Mouse (Mus musculus) ES-Bruce4 (cell line): ENCODE results near the gene Metap2. TPM values are rescaled to one million over a fixed set of nuclear protein-coding genes. Genes with fewer than 3 reads are reported as not detected.

Experiments used
- H3K27ac ChIP-seq: 2 replicates; pipeline ENCODE4 v1.5.1; 2012; ENCODE audit warnings: low read length, inconsistent platforms; ENCODE audit not compliant: insufficient read depth
- H3K27me3 ChIP-seq: 2 replicates; pipeline ENCODE4 v1.6.1; 2012; ENCODE audit warnings: mild to moderate bottlenecking, low read length, inconsistent platforms; ENCODE audit not compliant: control insufficient read depth, poor library complexity, insufficient read depth, severe bottlenecking
- H3K36me3 ChIP-seq: 2 replicates; pipeline ENCODE4 v1.6.1; 2012; ENCODE audit warnings: inconsistent platforms, mild to moderate bottlenecking, low read length, moderate library complexity; ENCODE audit not compliant: control insufficient read depth, poor library complexity, insufficient read depth, severe bottlenecking
- H3K4me1 ChIP-seq: one replicate; pipeline ENCODE4 v1.8.1; 2011; ENCODE audit warnings: low read length; ENCODE audit not compliant: control insufficient read depth, insufficient read depth
- H3K4me3 ChIP-seq: 2 replicates; pipeline ENCODE4 v1.5.1; 2011; ENCODE audit warnings: low read depth, mild to moderate bottlenecking, low read length
- H3K9ac ChIP-seq: 2 replicates; pipeline ENCODE4 v1.6.1; 2012; ENCODE audit warnings: low read depth, mild to moderate bottlenecking, inconsistent platforms; ENCODE audit not compliant: poor library complexity, severe bottlenecking
- H3K9me3 ChIP-seq: replicated peaks from 2 replicates; pipeline ENCODE4 v1.6.1; 2012; ENCODE audit warnings: mild to moderate bottlenecking, low read length, inconsistent platforms; ENCODE audit not compliant: control insufficient read depth, poor library complexity, insufficient read depth, severe bottlenecking
- CTCF ChIP-seq: IDR thresholded peaks from one replicate; pipeline ENCODE4 v1.8.1; 2011; ENCODE audit warnings: low read depth, low read length
- EP300 ChIP-seq: IDR thresholded peaks from 2 replicates; pipeline ENCODE4 v1.6.1; 2011; ENCODE audit warnings: low read depth, low read length; ENCODE audit not compliant: insufficient read depth
- POLR2A ChIP-seq: IDR thresholded peaks from one replicate; pipeline ENCODE4 v1.8.1; 2011; ENCODE audit warnings: low read length; ENCODE audit not compliant: insufficient read depth
- polyA plus RNA-seq: library from polyadenylated mRNA; stranded (reverse); fragments of >200 nt; gene quantifications from 2 replicates; pipeline ENCODE4 v1.2.4, GENCODE M21; 2011; ENCODE audit warnings: low read depth; ENCODE audit not compliant: missing spikeins, insufficient read depth, insufficient read length

Gene Metap2
- polyA plus RNA-seq, 1 experiment = 328 TPM

- no peaks in the 10 kb centered on the region for H3K4me1 ChIP-seq
- H3K9ac ChIP-seq = no peak overlapping the region
- H3K9me3 ChIP-seq = no peaks in the 10 kb centered on the region
- H3K4me3 ChIP-seq = no peak overlapping the region
- no peak overlapping the region for H3K27ac ChIP-seq
- H3K36me3 ChIP-seq = peaks cover 18% of the 10 kb centered on the region
- TF ChIP-seq CTCF (no peak), EP300 (no peak), POLR2A (no peak)
- no peaks in the 10 kb centered on the region for H3K27me3 ChIP-seq
These were observed 10.9 kb downstream of the Metap2 start for GRCm38 (mm10) chr10:93885839-93886477.

- peaks cover 24% of the 10 kb centered on the region for H3K36me3 ChIP-seq
- H3K4me1 ChIP-seq = no peaks in the 10 kb centered on the region
- H3K4me3 ChIP-seq = no peak overlapping the region
- no peak overlapping the region for H3K27ac ChIP-seq
- H3K9me3 ChIP-seq = no peaks in the 10 kb centered on the region
- TF ChIP-seq POLR2A (no peak), EP300 (no peak), CTCF (no peak)
- no peak overlapping the region for H3K9ac ChIP-seq
- no peaks in the 10 kb centered on the region for H3K27me3 ChIP-seq
These were observed 14.0 kb downstream of the Metap2 start for GRCm38 (mm10) chr10:93882738-93883364.

GRCm38 (mm10) chr10:93881918-93882317 lies 15.0 kb downstream of the Metap2 start:
- H3K4me1 ChIP-seq = no peaks in the 10 kb centered on the region
- no peaks in the 10 kb centered on the region for H3K27me3 ChIP-seq
- H3K27ac ChIP-seq = no peak overlapping the region
- TF ChIP-seq CTCF (no peak), POLR2A (no peak), EP300 (no peak)
- peaks cover 23% of the 10 kb centered on the region for H3K36me3 ChIP-seq
- no peak overlapping the region for H3K9ac ChIP-seq
- H3K9me3 ChIP-seq = no peaks in the 10 kb centered on the region
- H3K4me3 ChIP-seq = no peak overlapping the region

- Histone ChIP-seq H3K4me1 (no peaks in the 10 kb centered on the region), H3K27ac (no peak overlapping the region), H3K9ac (no peak overlapping the region), H3K36me3 (peaks cover 7% of the 10 kb centered on the region), H3K4me3 (no peak overlapping the region), H3K9me3 (no peaks in the 10 kb centered on the region), H3K27me3 (no peaks in the 10 kb centered on the region)
- TF ChIP-seq EP300 (no peak), CTCF (no peak), POLR2A (no peak)
These were observed 18.2 kb downstream of the Metap2 start for GRCm38 (mm10) chr10:93878732-93879131.

- TF ChIP-seq CTCF = no peak
- no peak for TF ChIP-seq EP300
- no peak for TF ChIP-seq POLR2A
- Histone ChIP-seq H3K36me3 (peaks cover 10% of the 10 kb centered on the region), H3K4me3 (no peak overlapping the region), H3K27ac (no peak overlapping the region), H3K4me1 (no peaks in the 10 kb centered on the region), H3K9me3 (no peaks in the 10 kb centered on the region), H3K9ac (no peak overlapping the region), H3K27me3 (no peaks in the 10 kb centered on the region)
These were observed 20.1 kb downstream of the Metap2 start for GRCm38 (mm10) chr10:93876772-93877171.

- no peak overlapping the region for H3K4me3 ChIP-seq
- H3K27me3 ChIP-seq = no peaks in the 10 kb centered on the region
- no peaks in the 10 kb centered on the region for H3K9me3 ChIP-seq
- H3K4me1 ChIP-seq = peaks cover 2% of the 10 kb centered on the region
- no peak overlapping the region for H3K9ac ChIP-seq
- no peak overlapping the region for H3K27ac ChIP-seq
- peaks cover 47% of the 10 kb centered on the region for H3K36me3 ChIP-seq
- TF ChIP-seq CTCF (no peak), POLR2A (no peak), EP300 (no peak)
These were observed 28.0 kb downstream of the Metap2 start for GRCm38 (mm10) chr10:93868886-93869285.
